Mouse (Mus musculus): ENCODE data around the gene Mfn2. TPM values are rescaled to one million over a fixed set of nuclear protein-coding genes. Genes with fewer than 3 reads are reported as not detected.
A peak's percentile ranks its signal among the peaks of the same experiment; 100 is the strongest.
"Not testable (repeated sequence)": the region's sequence is repeated elsewhere in the genome, so short reads cannot be mapped to it uniquely, and the experiment has no call there.

Gene Mfn2
- polyA plus RNA-seq, 1 experiment from 2014 or later, result 83.4 TPM

DNA sequence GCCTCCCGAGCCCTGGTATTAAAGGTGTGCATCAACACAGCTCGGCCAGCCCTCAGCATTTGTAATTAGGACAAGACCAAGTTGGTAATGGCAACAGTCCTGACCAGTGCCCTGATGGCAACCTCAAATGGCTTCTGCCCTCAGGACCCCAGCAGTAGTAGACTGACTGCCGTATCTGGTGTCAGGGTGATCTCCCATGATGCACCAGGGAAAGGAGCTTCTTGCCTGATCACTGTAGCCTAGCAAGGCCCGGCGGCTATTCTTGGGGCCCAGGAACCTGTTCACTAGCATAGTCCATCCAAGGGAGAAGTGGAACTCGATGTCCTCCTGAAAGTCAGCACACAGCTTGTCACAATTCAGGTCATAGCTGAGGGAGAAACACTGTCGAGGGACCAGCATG is 22.7 kb downstream of the Mfn2 start:
- WGBS, result 98% methylated on average over 7 of the region's 7 CpGs
- ATAC-seq (ENCODE audit: low FRiP score), result no peak
- Histone ChIP-seq H3K36me3 (replicated peaks; ENCODE audit: control insufficient read depth, insufficient read depth) (peaks cover 93% of the 10 kb centered on the region), H3K4me3 (replicated peaks; ENCODE audit: low read length) (no peak overlapping the region), H3K27ac (no peak overlapping the region), H3K4me1 (replicated peaks; ENCODE audit: control insufficient read depth, insufficient read depth, low read length) (no peaks in the 10 kb centered on the region), H3K4me2 (replicated peaks) (no peak overlapping the region), H3K9ac (no peak overlapping the region), H3K27me3 (ENCODE audit: control insufficient read depth, insufficient read depth, low read length) (no peaks in the 10 kb centered on the region), H3K9me3 (ENCODE audit: control insufficient read depth, low read length) (no peaks in the 10 kb centered on the region)
- DNase-seq (ENCODE audit: low spot score), result no peak

DNA sequence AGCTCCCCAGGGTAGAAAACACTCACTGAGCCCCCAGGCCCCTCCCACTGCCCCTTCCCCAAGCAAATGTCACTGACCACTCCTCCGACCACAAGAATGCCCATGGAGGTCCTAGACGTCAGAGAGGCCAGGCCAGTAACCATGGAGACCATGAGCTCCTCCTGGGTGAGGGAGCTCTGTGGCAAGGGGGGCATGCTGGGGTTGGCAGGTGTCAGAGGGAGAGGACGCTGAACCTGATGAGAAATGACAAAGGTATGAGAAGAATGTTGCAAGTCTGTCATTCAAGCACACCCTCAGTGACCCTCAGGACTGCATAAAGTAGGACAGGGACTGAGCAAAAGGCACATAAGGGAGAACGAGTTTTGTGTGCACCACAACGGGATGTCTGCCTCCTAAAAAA is 24.6 kb downstream of the Mfn2 start:
- Histone ChIP-seq H3K9me3 (ENCODE audit: control insufficient read depth, low read length) (no peaks in the 10 kb centered on the region), H3K4me1 (replicated peaks; ENCODE audit: control insufficient read depth, insufficient read depth, low read length) (no peaks in the 10 kb centered on the region), H3K4me3 (replicated peaks; ENCODE audit: low read length) (no peak overlapping the region), H3K9ac (no peak overlapping the region), H3K36me3 (replicated peaks; ENCODE audit: control insufficient read depth, insufficient read depth) (peaks cover 93% of the 10 kb centered on the region), H3K4me2 (replicated peaks) (no peak overlapping the region), H3K27ac (no peak overlapping the region), H3K27me3 (ENCODE audit: control insufficient read depth, insufficient read depth, low read length) (no peaks in the 10 kb centered on the region)
- DNase-seq (ENCODE audit: low spot score), result no peak
- no peak for ATAC-seq (ENCODE audit: low FRiP score)
- 54% methylated on average over 5 of the region's 5 CpGs for WGBS

DNA sequence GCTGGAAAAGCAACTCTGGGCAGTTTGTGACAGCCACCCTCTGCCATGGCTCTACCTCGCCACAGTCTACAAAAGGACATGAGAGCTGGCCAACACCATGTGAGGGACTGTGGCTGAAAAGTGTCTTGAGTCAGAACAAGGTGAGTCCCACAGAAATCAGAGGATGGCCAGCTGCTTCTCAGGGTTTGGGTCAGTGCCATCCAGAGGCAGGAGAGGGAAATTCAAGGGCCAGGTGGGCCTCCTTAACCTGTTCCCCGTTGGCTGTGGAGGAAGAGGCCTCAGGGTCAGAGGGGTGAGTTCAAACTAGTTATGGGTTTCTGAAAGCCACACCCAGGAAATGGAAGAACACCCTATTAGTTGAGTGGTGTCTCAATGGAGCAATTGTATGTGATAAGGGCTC is 25.0 kb downstream of the Mfn2 start:
- Histone ChIP-seq H3K36me3 (replicated peaks; ENCODE audit: control insufficient read depth, insufficient read depth) (peaks cover 93% of the 10 kb centered on the region), H3K27ac (no peak overlapping the region), H3K4me2 (replicated peaks) (no peak overlapping the region), H3K27me3 (ENCODE audit: control insufficient read depth, insufficient read depth, low read length) (no peaks in the 10 kb centered on the region), H3K9me3 (ENCODE audit: control insufficient read depth, low read length) (no peaks in the 10 kb centered on the region), H3K4me3 (replicated peaks; ENCODE audit: low read length) (no peak overlapping the region), H3K9ac (no peak overlapping the region), H3K4me1 (replicated peaks; ENCODE audit: control insufficient read depth, insufficient read depth, low read length) (no peaks in the 10 kb centered on the region)
- WGBS, result 77% methylated on average over 2 of the region's 2 CpGs
- no peak for DNase-seq (ENCODE audit: low spot score)
- ATAC-seq (ENCODE audit: low FRiP score), result no peak

DNA sequence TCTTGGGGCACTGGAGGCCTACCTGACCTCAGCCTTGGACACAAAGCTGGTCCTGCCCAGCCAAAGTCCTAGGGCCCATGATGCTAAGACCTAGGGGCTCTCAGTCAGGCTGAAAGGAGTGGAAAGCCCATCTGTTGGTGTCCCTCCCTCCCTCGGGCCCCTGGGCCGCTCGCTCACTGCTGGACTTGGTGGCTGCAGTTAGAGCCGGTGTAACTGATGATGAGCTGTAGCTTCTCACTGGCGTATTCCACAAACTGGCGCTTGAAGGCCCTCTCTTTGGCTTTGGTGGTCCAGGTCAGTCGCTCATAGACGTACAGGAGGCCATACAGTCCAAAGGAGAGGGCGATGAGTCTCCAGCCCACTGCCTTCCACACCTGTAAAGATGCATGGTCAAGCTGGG is 26.0 kb downstream of the Mfn2 start:
- H3K4me1 ChIP-seq (replicated peaks; ENCODE audit: control insufficient read depth, insufficient read depth, low read length), result no peaks in the 10 kb centered on the region
- peaks cover 93% of the 10 kb centered on the region for H3K36me3 ChIP-seq (replicated peaks; ENCODE audit: control insufficient read depth, insufficient read depth)
- H3K4me2 ChIP-seq (replicated peaks), result no peak overlapping the region
- H3K27me3 ChIP-seq (ENCODE audit: control insufficient read depth, insufficient read depth, low read length), result no peaks in the 10 kb centered on the region
- DNase-seq (ENCODE audit: low spot score) (no peak), ATAC-seq (ENCODE audit: low FRiP score) (no peak)
- H3K9ac ChIP-seq, result no peak overlapping the region
- H3K4me3 ChIP-seq (replicated peaks; ENCODE audit: low read length), result no peak overlapping the region
- H3K27ac ChIP-seq, result no peak overlapping the region
- no peaks in the 10 kb centered on the region for H3K9me3 ChIP-seq (ENCODE audit: control insufficient read depth, low read length)
- 95% methylated on average over 9 of the region's 9 CpGs for WGBS

DNA sequence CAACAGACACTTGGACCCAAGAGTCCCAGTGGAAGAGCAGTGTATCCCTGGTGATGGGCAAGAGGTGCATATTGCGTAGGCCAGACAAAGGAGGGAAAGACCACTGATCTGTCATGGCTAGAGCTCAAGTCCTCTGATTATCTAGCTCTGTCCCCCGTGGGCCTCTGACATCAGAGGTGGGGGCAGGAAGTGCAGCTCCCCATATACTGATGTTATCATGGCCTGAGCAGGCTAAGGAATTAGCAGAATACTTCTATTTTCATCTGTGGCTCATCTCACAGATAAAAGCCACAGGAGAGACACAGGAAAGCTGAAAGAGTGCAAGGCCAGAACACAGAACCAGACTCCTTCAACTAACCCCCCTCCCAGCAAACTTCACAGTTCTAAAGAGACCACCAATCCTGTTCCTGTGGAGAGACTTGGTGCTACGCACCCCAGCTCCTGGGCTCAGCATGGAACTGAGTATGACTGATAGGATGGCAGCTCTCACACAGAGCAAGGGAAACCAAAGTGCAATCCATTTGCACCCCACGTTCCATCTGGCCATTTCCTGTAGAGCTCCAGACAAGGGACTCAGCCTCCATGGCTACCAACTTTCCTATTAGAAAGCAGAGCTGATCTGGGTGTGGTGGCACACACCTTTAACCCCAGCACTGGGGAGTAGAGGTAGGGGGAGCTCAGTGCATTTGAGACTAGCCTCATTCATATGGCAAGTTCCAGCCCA is 28.5 kb downstream of the Mfn2 start:
- Histone ChIP-seq H3K9me3 (ENCODE audit: control insufficient read depth, low read length) (no peaks in the 10 kb centered on the region), H3K9ac (no peak overlapping the region), H3K27me3 (ENCODE audit: control insufficient read depth, insufficient read depth, low read length) (no peaks in the 10 kb centered on the region), H3K36me3 (replicated peaks; ENCODE audit: control insufficient read depth, insufficient read depth) (peaks cover 83% of the 10 kb centered on the region), H3K27ac (no peak overlapping the region), H3K4me1 (replicated peaks; ENCODE audit: control insufficient read depth, insufficient read depth, low read length) (no peaks in the 10 kb centered on the region), H3K4me3 (replicated peaks; ENCODE audit: low read length) (no peak overlapping the region), H3K4me2 (replicated peaks) (no peak overlapping the region)
- 94% methylated on average over 4 of the region's 4 CpGs for WGBS
- ATAC-seq (ENCODE audit: low FRiP score), result no peak
- no peak for DNase-seq (ENCODE audit: low spot score)

DNA sequence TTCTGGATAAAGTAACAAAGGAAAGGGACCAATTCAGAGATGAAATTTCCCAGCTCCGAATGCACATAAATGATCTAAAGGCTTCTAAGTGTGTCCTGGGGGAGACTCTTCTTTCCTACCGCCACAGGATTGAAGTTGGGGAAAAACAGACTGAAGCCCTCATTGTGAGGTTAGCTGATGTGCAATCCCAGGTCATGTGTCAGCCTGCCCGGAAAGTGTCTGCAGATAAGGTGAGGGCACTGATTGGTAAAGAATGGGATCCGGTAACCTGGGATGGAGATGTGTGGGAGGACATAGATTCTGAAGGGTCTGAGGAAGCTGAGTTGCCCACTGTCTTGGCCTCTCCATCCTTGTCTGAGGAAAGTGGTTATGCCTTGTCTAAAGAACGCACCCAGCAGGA is 35.3 kb downstream of the Mfn2 start:
- H3K27me3 ChIP-seq (ENCODE audit: control insufficient read depth, insufficient read depth, low read length), result no peaks in the 10 kb centered on the region
- H3K4me1 ChIP-seq (replicated peaks; ENCODE audit: control insufficient read depth, insufficient read depth, low read length), result peaks cover 19% of the 10 kb centered on the region
- peaks cover 30% of the 10 kb centered on the region for H3K36me3 ChIP-seq (replicated peaks; ENCODE audit: control insufficient read depth, insufficient read depth)
- peak overlapping the region; percentile 15; the same call in 1 of the 2 replicates for H3K27ac ChIP-seq
- H3K4me2 ChIP-seq (replicated peaks), result peak overlapping the region; percentile 81
- ATAC-seq (ENCODE audit: low FRiP score), result no peak
- peak overlapping the region; percentile 69 for H3K4me3 ChIP-seq (replicated peaks; ENCODE audit: low read length)
- H3K9me3 ChIP-seq (ENCODE audit: control insufficient read depth, low read length), result no peaks in the 10 kb centered on the region
- peak overlapping the region; percentile 55 for H3K9ac ChIP-seq
- DNase-seq (ENCODE audit: low spot score), result no peak
- WGBS, result 19% methylated on average over 5 of the region's 5 CpGs

DNA sequence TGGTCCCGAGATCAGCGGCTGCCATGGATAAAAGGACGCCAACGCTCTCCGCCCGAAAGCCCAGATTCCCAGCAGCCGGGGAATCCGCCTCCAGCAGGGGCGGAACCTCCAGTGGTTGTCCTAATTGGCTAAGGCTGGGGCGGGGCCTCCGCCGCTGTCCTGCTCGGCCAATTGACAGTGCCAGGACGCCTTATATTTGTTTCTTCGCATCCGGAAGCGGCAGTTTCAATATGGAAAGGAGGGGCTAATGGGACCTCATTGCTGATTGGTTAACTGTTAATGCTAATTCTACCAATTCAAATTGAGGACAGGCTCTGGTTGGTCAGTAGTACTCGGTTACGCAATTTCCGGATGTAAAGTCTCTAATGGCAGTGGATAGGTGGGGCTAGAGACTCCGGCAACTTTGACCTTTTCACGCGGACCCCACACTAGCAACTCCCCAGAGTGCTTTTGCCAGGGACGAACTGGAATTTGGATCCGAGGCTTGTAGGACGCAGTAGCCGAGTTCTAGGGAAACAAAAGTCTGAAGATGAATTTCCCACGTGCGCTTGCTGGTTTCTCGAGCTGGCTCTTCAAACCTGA is 36.0 kb downstream of the Mfn2 start, which contains the start of the genes Miip and Fv1:
TSS of gene Miip (minus strand) at position 367 of the 582 bp plus-strand sequence.
TSS of gene Fv1 (plus strand) at position 530 of the 582 bp plus-strand sequence.
- H3K9me3 ChIP-seq (ENCODE audit: control insufficient read depth, low read length), result no peaks in the 10 kb centered on the region
- under 1% methylated on average over 30 of the region's 30 CpGs for WGBS
- peaks cover 26% of the 10 kb centered on the region for H3K36me3 ChIP-seq (replicated peaks; ENCODE audit: control insufficient read depth, insufficient read depth)
- peak within 1 kb of the TSS; percentile 69 for H3K4me3 ChIP-seq (replicated peaks; ENCODE audit: low read length)
- peak within 1 kb of the TSS; percentile 70 for H3K27ac ChIP-seq
- H3K9ac ChIP-seq, result peak within 1 kb of the TSS; percentile 71
- H3K4me1 ChIP-seq (replicated peaks; ENCODE audit: control insufficient read depth, insufficient read depth, low read length), result peaks cover 19% of the 10 kb centered on the region
- DNase-seq (ENCODE audit: low spot score) (peak; percentile 95), ATAC-seq (ENCODE audit: low FRiP score) (peak; percentile 98)
- no peaks in the 10 kb centered on the region for H3K27me3 ChIP-seq (ENCODE audit: control insufficient read depth, insufficient read depth, low read length)
- peak within 1 kb of the TSS; percentile 81 for H3K4me2 ChIP-seq (replicated peaks)

DNA sequence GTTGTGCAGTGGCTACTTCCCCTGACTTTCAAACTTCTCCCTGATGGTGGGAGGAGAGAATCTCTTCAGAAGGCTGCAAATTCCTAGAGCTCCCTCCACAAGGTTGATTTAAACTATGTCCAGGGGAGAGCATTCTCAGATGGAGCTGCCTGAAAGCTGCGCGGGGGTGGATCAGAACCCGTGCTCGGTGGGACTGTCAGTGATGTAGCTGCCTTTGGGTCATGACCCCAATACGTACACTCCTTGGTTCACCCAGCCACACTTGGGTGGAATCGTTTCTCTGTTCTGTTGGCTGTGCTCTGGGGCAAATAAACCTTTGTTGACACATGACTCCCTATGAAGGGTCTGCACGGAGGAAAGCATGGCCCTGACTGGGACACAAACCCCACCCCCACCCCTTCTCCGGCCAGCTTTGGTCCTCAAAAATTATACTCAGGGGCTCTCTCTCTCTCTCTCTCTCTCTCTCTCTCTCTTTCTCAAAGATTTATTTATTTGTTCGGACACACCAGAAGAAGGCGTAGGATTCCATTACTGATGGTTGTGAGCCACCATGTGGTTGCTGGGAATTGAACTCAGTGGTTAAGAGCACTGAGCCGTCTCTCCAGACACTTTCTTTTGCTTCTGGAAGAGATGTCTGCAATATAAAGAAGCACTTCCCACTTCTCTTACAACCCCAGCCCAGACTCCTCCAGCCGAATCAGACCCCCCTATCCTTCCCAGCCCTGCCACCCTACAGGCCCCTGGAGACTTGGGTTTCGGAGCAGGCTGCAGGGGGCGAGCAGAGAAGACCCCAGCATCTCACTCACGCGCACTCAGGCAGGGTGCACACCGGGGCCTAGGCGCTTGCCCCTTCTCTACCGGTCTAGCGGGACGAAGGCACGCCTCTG is 36.7 kb downstream of the Mfn2 start:
- Histone ChIP-seq H3K4me2 (replicated peaks) (peak overlapping the region; percentile 51), H3K9me3 (ENCODE audit: control insufficient read depth, low read length) (no peaks in the 10 kb centered on the region), H3K27ac (peak overlapping the region; percentile 70), H3K36me3 (replicated peaks; ENCODE audit: control insufficient read depth, insufficient read depth) (peaks cover 26% of the 10 kb centered on the region), H3K4me1 (replicated peaks; ENCODE audit: control insufficient read depth, insufficient read depth, low read length) (peaks cover 19% of the 10 kb centered on the region), H3K4me3 (replicated peaks; ENCODE audit: low read length) (peak overlapping the region; percentile 69), H3K27me3 (ENCODE audit: control insufficient read depth, insufficient read depth, low read length) (no peaks in the 10 kb centered on the region), H3K9ac (peak overlapping the region; percentile 71)
- DNase-seq (ENCODE audit: low spot score) (peak; percentile 28), ATAC-seq (ENCODE audit: low FRiP score) (no peak; the same call in 1 of the 2 replicates)
- WGBS, result 5% methylated on average over 22 of the region's 22 CpGs

DNA sequence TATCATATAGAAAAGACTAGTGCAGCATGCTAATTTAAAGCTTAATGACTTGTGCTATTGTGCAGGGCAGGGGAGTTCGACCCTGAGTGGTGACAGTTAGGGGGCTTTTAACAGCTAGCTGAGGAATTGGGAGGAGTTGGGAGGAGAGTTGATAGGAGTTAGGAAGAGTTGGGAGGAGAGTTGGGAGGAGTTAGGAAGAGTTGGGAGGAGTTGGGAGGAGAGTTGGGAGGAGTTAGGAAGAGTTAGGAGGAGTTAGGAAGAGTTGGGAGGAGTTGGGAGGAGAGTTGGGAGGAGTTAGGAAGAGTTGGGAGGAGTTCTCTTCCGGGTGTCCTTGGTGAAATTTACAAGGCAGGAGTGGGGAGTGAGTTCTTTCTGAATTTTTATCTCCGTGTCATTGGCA is 37.7 kb downstream of the Mfn2 start:
- not testable (repeated sequence) for H3K27ac ChIP-seq; H3K4me3 ChIP-seq (replicated peaks; ENCODE audit: low read length); H3K4me2 ChIP-seq (replicated peaks); H3K27me3 ChIP-seq (ENCODE audit: control insufficient read depth, insufficient read depth, low read length); ATAC-seq (ENCODE audit: low FRiP score); H3K9ac ChIP-seq; DNase-seq (ENCODE audit: low spot score); H3K9me3 ChIP-seq (ENCODE audit: control insufficient read depth, low read length)
- H3K36me3 ChIP-seq (replicated peaks; ENCODE audit: control insufficient read depth, insufficient read depth), result peaks cover 28% of the 10 kb centered on the region; the same call in 1 of the 2 replicates
- 66% methylated on average over 3 of the region's 3 CpGs for WGBS
- peaks cover 19% of the 10 kb centered on the region for H3K4me1 ChIP-seq (replicated peaks; ENCODE audit: control insufficient read depth, insufficient read depth, low read length)

Data from hindbrain, embryonic 14.5 days (tissue).